Mouse (Mus musculus): ENCODE measurements around the gene Hibadh. TPM values are rescaled to one million over a fixed set of nuclear protein-coding genes. Genes with fewer than 3 reads are reported as not detected.

The Hibadh gene
- polyA plus RNA-seq, 1 experiment from 2014 or later: 104 TPM

DNA sequence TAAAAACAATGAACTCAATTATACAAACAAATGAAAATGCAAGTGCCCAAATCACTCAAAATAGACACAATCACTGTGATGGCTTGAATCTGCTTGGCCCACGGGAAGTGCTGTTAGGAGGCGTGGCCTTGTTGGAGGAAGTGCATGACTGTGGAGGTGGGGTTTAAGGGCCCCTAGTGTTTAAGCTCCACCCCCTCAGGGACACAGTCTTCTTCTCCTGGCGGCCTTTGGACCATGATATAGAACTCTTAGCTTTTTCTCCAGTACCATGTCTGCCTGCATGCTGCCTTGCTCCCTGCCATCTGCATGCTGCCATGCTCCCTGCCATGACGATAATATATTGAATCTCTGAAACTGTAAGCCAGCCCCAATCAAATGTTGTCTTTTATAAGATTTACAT is 77.2 kb downstream of the Hibadh start:
- Histone ChIP-seq H3K36me3 (no peaks in the 10 kb centered on the region), H3K9ac (no peak overlapping the region), H3K27me3 (no peaks in the 10 kb centered on the region), H3K4me2 (no peak overlapping the region), H3K27ac (no peak overlapping the region), H3K4me1 (0 out of 2 replicates have a peak, but pooled peaks cover 7% of the 10 kb centered on the region), H3K9me3 (no peaks in the 10 kb centered on the region), H3K4me3 (no peak overlapping the region)
- 86% methylated on average over 4 of the region's 4 CpGs for WGBS
- no peak for ATAC-seq (ENCODE audit: borderline replicate concordance, extremely low read depth, low FRiP score, low TSS enrichment)

DNA sequence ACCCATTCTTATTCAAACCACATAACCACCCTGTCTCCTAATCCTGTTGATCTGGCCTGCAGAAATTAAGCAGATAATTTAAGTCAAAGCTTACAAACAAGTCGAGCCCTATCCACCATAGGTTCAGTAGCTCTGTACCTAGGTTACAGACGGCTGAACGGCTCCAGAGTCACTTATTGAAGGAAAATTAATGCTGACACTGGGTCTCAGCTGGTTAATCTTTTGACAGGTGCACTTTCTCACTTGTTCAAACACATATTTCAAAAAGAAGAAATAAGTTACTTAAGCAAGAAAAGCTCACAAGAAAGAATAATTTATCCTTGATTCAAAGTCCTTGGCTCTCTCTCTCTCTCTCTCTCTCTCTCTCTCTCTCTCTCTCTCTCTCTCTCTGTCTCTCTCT is 81.1 kb downstream of the Hibadh start:
- H3K4me3 ChIP-seq: no peak overlapping the region
- H3K36me3 ChIP-seq: no peaks in the 10 kb centered on the region
- H3K9ac ChIP-seq: no peak overlapping the region
- H3K4me1 ChIP-seq: no peaks in the 10 kb centered on the region
- ATAC-seq (ENCODE audit: borderline replicate concordance, extremely low read depth, low FRiP score, low TSS enrichment): no peak
- H3K27ac ChIP-seq: no peak overlapping the region
- H3K4me2 ChIP-seq: no peak overlapping the region
- WGBS: 83% methylated on average over 3 of the region's 3 CpGs
- no peaks in the 10 kb centered on the region for H3K9me3 ChIP-seq
- no peaks in the 10 kb centered on the region for H3K27me3 ChIP-seq

DNA sequence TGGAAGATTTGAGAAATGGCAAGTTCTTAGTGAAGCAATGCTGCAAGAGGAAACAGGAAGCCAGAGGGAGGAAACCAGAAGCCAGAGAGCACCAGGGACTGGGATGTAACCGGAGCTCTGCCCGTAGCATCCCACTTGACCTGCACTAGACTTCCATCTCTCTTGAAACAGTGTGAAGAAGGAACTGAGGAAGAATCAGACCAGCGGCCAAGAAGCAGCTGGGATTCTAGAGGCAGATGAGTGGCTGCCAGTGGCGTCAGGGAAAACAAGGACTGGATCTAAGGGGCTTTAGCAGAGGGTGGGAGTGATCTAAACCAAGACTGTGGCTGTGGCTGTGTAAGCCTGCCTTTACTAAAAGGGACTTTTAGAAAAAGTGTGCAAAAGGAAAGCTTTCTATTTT is 95.8 kb downstream of the Hibadh start:
- H3K9me3 ChIP-seq: no peaks in the 10 kb centered on the region
- 29% methylated on average over 4 of the region's 4 CpGs for WGBS
- H3K4me2 ChIP-seq: no peak overlapping the region
- H3K27ac ChIP-seq: no peak overlapping the region
- ATAC-seq (ENCODE audit: borderline replicate concordance, extremely low read depth, low FRiP score, low TSS enrichment): no peak
- no peaks in the 10 kb centered on the region for H3K4me1 ChIP-seq
- peaks cover 28% of the 10 kb centered on the region; the same call in 1 of the 2 replicates for H3K36me3 ChIP-seq
- H3K9ac ChIP-seq: no peak overlapping the region
- no peaks in the 10 kb centered on the region for H3K27me3 ChIP-seq
- no peak overlapping the region for H3K4me3 ChIP-seq

DNA sequence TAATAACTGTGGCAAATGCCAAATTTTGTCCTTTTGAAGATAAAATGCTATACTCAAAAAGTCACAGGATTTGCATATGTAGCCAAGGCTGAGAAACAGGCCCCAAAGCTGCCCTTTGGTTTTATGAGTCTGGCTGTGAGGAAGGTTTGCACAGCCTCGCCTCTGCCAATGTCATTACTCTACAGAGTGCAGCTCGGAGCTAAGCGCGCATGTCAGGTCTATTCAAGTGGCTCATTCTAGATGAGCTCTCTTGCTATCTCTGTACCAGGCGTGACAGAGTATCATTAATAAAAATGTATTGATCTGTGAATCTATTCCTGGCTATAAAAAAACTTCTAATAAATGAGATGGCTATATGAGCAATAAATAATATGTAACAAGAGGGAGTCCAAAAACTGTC is 97.7 kb downstream of the Hibadh start:
- Histone ChIP-seq H3K36me3 (peaks cover 20% of the 10 kb centered on the region; the same call in 1 of the 2 replicates), H3K27me3 (no peaks in the 10 kb centered on the region)

DNA sequence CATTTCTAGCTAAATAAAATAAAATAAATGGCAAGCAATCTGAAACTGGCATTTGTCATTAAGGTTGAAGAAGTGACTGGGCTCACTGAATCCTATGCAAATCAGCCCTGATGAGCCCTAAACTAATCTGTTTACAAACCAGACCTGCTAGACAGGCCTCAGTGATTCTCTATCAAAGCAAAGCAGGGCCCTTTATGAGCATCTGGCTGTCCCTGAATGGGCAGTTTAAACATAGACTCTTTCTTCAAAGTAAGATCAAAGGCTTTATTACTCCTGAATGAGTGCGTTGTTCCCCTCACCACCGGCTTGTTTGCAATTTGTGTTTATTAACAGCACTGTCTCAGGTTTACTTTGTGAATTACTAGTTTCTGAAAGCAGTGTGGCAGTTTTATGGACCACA is 100.3 kb downstream of the Hibadh start:
- no peaks in the 10 kb centered on the region for H3K9me3 ChIP-seq
- H3K36me3 ChIP-seq: peaks cover 4% of the 10 kb centered on the region; the same call in 1 of the 2 replicates
- H3K9ac ChIP-seq: no peak overlapping the region
- 36% methylated on average over 2 of the region's 2 CpGs for WGBS
- no peak overlapping the region for H3K4me2 ChIP-seq
- no peaks in the 10 kb centered on the region for H3K27me3 ChIP-seq
- no peak overlapping the region for H3K27ac ChIP-seq
- no peak overlapping the region for H3K4me3 ChIP-seq
- H3K4me1 ChIP-seq: no peaks in the 10 kb centered on the region
- ATAC-seq (ENCODE audit: borderline replicate concordance, extremely low read depth, low FRiP score, low TSS enrichment): no peak

More for the DNA sequence above, 97.7 kb downstream of the Hibadh start:
- Histone ChIP-seq H3K27ac (no peak overlapping the region), H3K9ac (no peak overlapping the region), H3K4me1 (no peaks in the 10 kb centered on the region), H3K9me3 (no peaks in the 10 kb centered on the region), H3K4me3 (no peak overlapping the region), H3K4me2 (no peak overlapping the region)
- WGBS: 79% methylated on average over 5 of the region's 5 CpGs
- no peak for ATAC-seq (ENCODE audit: borderline replicate concordance, extremely low read depth, low FRiP score, low TSS enrichment)

DNA sequence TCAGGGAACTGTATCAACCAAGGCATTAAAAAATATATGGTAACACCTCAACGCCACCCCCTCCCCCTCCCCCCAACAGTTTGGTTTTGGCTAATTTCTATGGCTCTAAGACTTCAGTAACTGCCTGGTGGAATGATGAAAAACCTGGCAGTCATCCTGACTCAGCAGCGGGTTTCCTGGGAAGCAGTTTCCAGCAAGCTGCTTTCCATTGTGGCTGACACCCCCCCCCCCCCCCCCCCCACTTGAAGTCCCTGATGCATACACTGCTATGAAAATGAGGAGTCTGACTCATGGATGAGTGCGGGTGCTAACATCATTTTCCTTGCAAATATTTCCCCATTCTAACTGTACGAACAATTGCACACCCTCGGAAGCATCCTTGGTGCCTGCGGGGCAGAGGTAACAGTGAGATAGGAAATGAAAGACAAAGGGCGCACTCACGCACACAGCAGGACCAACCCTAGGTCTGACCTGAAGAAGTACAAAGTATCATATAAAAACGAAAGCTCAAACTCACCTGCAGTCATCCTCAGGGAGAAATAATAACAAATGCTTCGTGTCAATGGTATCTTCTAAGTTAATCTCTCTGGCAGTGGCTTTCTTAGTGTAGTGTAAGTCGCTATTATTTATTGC is 105.0 kb downstream of the Hibadh start:
- Histone ChIP-seq H3K27ac (no peak overlapping the region), H3K4me3 (no peak overlapping the region), H3K36me3 (peaks cover 4% of the 10 kb centered on the region; the same call in 1 of the 2 replicates), H3K9me3 (no peaks in the 10 kb centered on the region), H3K4me2 (no peak overlapping the region), H3K9ac (no peak overlapping the region), H3K27me3 (no peaks in the 10 kb centered on the region), H3K4me1 (0 out of 2 replicates have a peak, but pooled peaks cover 2% of the 10 kb centered on the region)
- 81% methylated on average over 11 of the region's 11 CpGs for WGBS
- ATAC-seq (ENCODE audit: borderline replicate concordance, extremely low read depth, low FRiP score, low TSS enrichment): no peak

DNA sequence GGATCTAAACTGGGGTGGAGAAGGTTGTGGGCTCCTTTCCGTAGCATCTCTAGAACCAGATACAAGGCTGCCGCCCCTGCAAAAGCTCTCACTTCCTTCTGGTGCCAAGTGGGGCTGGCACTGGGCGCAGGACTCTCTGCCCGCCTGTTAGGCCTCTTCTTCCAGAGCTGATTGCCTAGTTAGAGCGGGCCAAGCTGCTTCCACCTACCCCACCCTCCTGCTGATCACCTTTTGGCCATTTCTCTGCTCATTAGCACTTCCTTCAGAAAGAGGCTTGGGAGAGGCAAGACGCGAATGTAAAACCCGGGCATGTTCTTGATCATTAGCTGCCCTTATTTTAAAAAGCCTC is 108.1 kb downstream of the Hibadh start:
- 79% methylated on average over 8 of the region's 8 CpGs for WGBS
- ATAC-seq (ENCODE audit: borderline replicate concordance, extremely low read depth, low FRiP score, low TSS enrichment): no peak
- no peak overlapping the region for H3K4me2 ChIP-seq

DNA sequence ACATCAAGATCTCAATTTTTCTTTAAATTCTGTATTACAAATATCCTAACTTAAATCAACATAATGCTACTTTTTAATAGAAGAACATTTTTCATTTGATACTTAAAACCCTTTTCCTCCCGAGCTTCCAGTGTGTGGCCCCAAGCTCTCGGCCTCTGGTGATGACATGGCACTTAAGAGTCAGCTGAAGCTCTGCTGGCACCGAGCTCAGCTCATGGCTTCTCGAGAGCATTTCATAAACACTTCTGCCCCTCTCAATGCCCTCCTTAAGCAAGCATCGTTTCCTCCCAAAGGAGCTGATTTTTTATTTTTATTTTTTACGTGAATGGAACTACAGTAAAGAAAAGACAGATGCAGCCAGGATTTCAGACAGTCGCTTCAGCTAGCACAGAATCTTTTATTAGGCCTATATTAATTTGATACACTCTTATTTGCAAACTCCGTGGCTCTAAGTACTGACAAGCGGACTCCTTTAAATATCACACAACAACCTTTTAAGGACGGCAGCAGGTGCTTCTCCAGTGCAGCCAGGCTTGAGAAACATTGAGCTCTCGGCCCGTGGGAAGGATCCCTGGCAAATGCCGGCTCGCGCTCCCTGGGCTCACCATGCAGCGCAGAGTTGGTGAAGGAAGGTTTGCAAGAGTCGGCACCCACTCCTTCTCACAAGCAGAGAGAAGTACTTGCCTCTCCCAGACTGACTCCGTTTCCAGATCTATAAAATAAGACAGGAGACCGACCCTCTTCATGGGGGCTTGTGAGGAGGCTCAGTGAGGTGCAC is 108.6 kb downstream of the Hibadh start:
- no peak overlapping the region for H3K27ac ChIP-seq
- ATAC-seq (ENCODE audit: borderline replicate concordance, extremely low read depth, low FRiP score, low TSS enrichment): no peak
- no peak overlapping the region for H3K4me3 ChIP-seq
- no peak overlapping the region for H3K4me2 ChIP-seq
- H3K9me3 ChIP-seq: no peaks in the 10 kb centered on the region
- no peaks in the 10 kb centered on the region for H3K36me3 ChIP-seq
- H3K4me1 ChIP-seq: 0 out of 2 replicates have a peak, but pooled peaks cover 2% of the 10 kb centered on the region
- 64% methylated on average over 19 of the region's 19 CpGs for WGBS
- H3K9ac ChIP-seq: no peak overlapping the region
- H3K27me3 ChIP-seq: no peaks in the 10 kb centered on the region

More for the DNA sequence above, 108.1 kb downstream of the Hibadh start:
- Histone ChIP-seq H3K9ac (no peak overlapping the region), H3K4me3 (no peak overlapping the region), H3K4me1 (0 out of 2 replicates have a peak, but pooled peaks cover 2% of the 10 kb centered on the region), H3K36me3 (peaks cover 3% of the 10 kb centered on the region; the same call in 1 of the 2 replicates), H3K27me3 (no peaks in the 10 kb centered on the region), H3K9me3 (no peaks in the 10 kb centered on the region), H3K27ac (no peak overlapping the region)

DNA sequence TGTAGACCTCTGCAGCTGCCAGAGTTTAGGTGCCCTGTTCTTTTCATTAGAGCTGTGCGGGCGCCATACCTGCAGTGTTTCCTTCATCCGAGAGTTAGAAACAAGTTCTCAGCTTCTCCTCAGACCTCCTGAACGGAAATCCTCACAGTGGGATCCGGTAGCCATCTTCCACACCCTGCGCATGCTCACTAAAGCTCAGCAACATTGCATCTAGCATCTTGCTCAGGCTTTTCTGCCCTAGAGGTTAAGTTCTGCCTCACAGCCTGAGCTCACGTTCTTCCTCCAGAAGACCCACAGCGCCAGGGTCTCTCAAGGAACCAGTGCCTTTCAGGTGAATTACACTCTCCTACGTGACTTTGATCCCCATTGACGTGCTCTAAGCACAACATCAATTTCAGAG is 109.3 kb downstream of the Hibadh start:
- no peak for ATAC-seq (ENCODE audit: borderline replicate concordance, extremely low read depth, low FRiP score, low TSS enrichment)
- H3K4me1 ChIP-seq: 0 out of 2 replicates have a peak, but pooled peaks cover 2% of the 10 kb centered on the region
- WGBS: 81% methylated on average over 10 of the region's 10 CpGs

DNA sequence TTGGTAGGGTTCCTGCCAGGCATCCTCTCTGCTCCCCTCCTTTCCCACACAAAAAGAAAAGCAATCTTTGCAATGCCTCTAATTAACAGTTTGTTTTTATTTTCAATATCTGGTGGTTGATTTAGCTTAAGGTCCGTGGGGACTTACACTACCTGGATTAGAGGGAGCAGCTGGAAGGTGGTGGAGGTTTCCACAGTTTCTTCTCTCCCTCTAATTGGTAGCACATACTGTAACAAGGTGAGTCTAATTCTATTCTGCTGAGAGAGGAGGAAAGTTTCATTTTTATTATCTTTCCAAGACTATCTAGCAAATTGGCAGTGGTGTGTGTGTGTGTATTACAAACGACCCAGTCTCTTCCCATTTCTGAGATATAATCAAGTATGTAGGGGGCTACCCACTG is 116.0 kb downstream of the Hibadh start:
- Histone ChIP-seq H3K9me3 (no peaks in the 10 kb centered on the region), H3K27ac (no peak overlapping the region), H3K4me2 (no peak overlapping the region), H3K27me3 (no peaks in the 10 kb centered on the region), H3K4me3 (no peak overlapping the region), H3K9ac (no peak overlapping the region), H3K36me3 (no peaks in the 10 kb centered on the region), H3K4me1 (peaks cover 31% of the 10 kb centered on the region)
- ATAC-seq (ENCODE audit: borderline replicate concordance, extremely low read depth, low FRiP score, low TSS enrichment): no peak
- 48% methylated on average over 2 of the region's 2 CpGs for WGBS

More for the DNA sequence above, 109.3 kb downstream of the Hibadh start:
- no peaks in the 10 kb centered on the region for H3K9me3 ChIP-seq
- no peaks in the 10 kb centered on the region for H3K27me3 ChIP-seq
- no peak overlapping the region for H3K4me2 ChIP-seq
- H3K27ac ChIP-seq: no peak overlapping the region
- H3K36me3 ChIP-seq: no peaks in the 10 kb centered on the region
- no peak overlapping the region for H3K9ac ChIP-seq
- H3K4me3 ChIP-seq: no peak overlapping the region

DNA sequence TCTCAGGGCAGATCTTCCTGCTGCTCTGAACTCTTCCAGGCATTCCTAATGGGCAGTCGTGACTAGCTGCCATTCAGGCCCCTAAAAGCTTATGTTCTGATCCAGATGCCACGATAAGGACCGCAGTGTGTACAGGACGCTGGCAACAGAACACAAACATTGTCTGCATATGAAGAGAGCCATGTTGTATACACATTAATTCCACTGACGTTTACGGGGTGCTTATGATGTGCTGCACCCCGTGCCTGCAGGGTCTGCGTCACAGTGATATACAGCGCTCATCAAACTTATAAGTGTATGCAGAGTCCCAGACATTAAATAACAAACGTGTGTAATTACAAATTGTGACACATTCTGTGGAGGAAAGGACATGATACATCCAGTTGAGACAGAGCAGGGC is 121.5 kb downstream of the Hibadh start:
- Histone ChIP-seq H3K4me1 (peaks cover 32% of the 10 kb centered on the region), H3K9ac (no peak overlapping the region), H3K4me3 (no peak overlapping the region), H3K27ac (peak overlapping the region; percentile 72; the same call in 1 of the 2 replicates), H3K36me3 (no peaks in the 10 kb centered on the region), H3K27me3 (no peaks in the 10 kb centered on the region), H3K4me2 (no peak overlapping the region), H3K9me3 (no peaks in the 10 kb centered on the region)
- 34% methylated on average over 10 of the region's 10 CpGs for WGBS
- peak; percentile 92 for ATAC-seq (ENCODE audit: borderline replicate concordance, extremely low read depth, low FRiP score, low TSS enrichment)

DNA sequence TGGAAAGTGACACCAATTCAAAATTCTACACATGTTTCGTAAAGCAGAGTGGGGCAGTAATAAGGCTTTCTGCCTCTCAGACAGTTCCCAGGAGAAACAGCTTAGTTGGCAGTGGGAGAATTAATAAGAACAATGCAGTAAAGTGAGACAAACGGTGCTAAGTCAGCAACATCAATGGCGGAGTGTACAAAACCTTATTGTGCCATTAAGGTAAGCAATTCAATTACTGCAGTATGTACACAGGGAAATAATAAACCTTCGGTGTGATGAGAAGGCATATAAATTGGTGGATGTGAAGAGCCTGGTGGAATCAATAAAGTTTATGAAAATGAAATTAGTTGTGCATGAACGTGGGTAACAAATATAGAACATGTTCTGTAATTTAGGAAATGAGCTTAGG is 122.9 kb downstream of the Hibadh start:
- no peak for ATAC-seq (ENCODE audit: borderline replicate concordance, extremely low read depth, low FRiP score, low TSS enrichment)
- H3K4me1 ChIP-seq: peaks cover 19% of the 10 kb centered on the region
- H3K36me3 ChIP-seq: no peaks in the 10 kb centered on the region
- no peak overlapping the region for H3K4me3 ChIP-seq
- no peak overlapping the region for H3K9ac ChIP-seq
- no peaks in the 10 kb centered on the region for H3K27me3 ChIP-seq
- no peaks in the 10 kb centered on the region for H3K9me3 ChIP-seq
- WGBS: 88% methylated on average over 5 of the region's 5 CpGs
- no peak overlapping the region for H3K27ac ChIP-seq
- H3K4me2 ChIP-seq: no peak overlapping the region
